Mouse (Mus musculus) spleen, adult 2 months (tissue): ENCODE data around the gene Efhd2. TPM values are rescaled to one million over a fixed set of nuclear protein-coding genes. Genes with fewer than 3 reads are reported as not detected.

Experiments used
- DNase-seq, 2 experiments: peaks; one replicate each; pipeline versions ENCODE4 v3.0.0 to v3.0.0-alpha.2; 2012 to 2021; ENCODE audit warnings: low spot score in 2 of 2, low read depth in 1 of 2
- H3K27ac ChIP-seq: fragments of 200-500 bp; 2 replicates; pipeline ENCODE4 v1.5.1; 2012; ENCODE audit warnings: low read length, inconsistent platforms; ENCODE audit not compliant: insufficient read depth
- H3K27me3 ChIP-seq: fragments of 200-500 bp; 2 replicates; pipeline ENCODE4 v1.6.1; 2012; ENCODE audit warnings: mild to moderate bottlenecking, moderate library complexity, low read length, inconsistent platforms; ENCODE audit not compliant: control insufficient read depth, insufficient read depth
- H3K36me3 ChIP-seq: fragments of 200-500 bp; 2 replicates; pipeline ENCODE4 v1.6.1; 2012; ENCODE audit warnings: mild to moderate bottlenecking, low read length, inconsistent platforms; ENCODE audit not compliant: control insufficient read depth, insufficient read depth
- H3K4me1 ChIP-seq: fragments of 200-500 bp; 2 replicates; pipeline ENCODE4 v1.6.1; 2011; ENCODE audit warnings: inconsistent platforms; ENCODE audit not compliant: control insufficient read depth, insufficient read depth, insufficient read length
- H3K4me3 ChIP-seq: fragments of 200-500 bp; 2 replicates; pipeline ENCODE4 v1.5.1; 2011; ENCODE audit warnings: mild to moderate bottlenecking, inconsistent platforms; ENCODE audit not compliant: insufficient read depth, insufficient read length; ENCODE audit errors: extremely low read depth
- CTCF ChIP-seq: fragments of 200-500 bp; IDR thresholded peaks from 2 replicates; pipeline ENCODE4 v1.5.1; 2011; ENCODE audit warnings: mild to moderate bottlenecking, inconsistent platforms; ENCODE audit not compliant: insufficient read depth, insufficient read length, insufficient replicate concordance; ENCODE audit errors: extremely low read depth
- POLR2A ChIP-seq: fragments of 200-500 bp; IDR thresholded peaks from 2 replicates; pipeline ENCODE4 v1.6.1; 2011; ENCODE audit warnings: low read depth, low read length, inconsistent platforms
- WGBS: fragments of 180-500 bp; shearing (Covaris S2); methylation state at CpG from one replicate; pipeline ENCODE4 v1.1.7; 2018; 5-methylcytosine and 5-hydroxymethylcytosine counted together
- polyA plus RNA-seq: library from polyadenylated mRNA; depleted of rRNA; stranded (reverse); fragments of >200 nt; gene quantifications from 2 replicates; pipeline ENCODE4 v1.2.3, GENCODE M21; 2012

The Efhd2 gene
- polyA plus RNA-seq, 1 experiment, result 108 TPM

GRCm38 (mm10) chr4:141870666-141871332 lies 3.9 kb downstream of the Efhd2 start:
- Histone ChIP-seq H3K4me3 (no peak overlapping the region), H3K27me3 (no peaks in the 10 kb centered on the region), H3K27ac (peak overlapping the region; percentile 44; the same call in 1 of the 2 replicates), H3K4me1 (peaks cover 9% of the 10 kb centered on the region), H3K36me3 (peaks cover 2% of the 10 kb centered on the region; the same call in 1 of the 2 replicates)
- no peak for TF ChIP-seq CTCF
- WGBS, result 78% methylated on average over 11 of the region's 11 CpGs
- DNase-seq, result no peak

GRCm38 (mm10) chr4:141869436-141870215 lies 5.1 kb downstream of the Efhd2 start:
- peak overlapping the region; percentile 55 for H3K27ac ChIP-seq
- DNase-seq, result no peak
- no peaks in the 10 kb centered on the region for H3K27me3 ChIP-seq
- 55% methylated on average over 5 of the region's 5 CpGs for WGBS
- H3K4me3 ChIP-seq, result no peak overlapping the region
- H3K4me1 ChIP-seq, result peaks cover 9% of the 10 kb centered on the region
- TF ChIP-seq CTCF (no peak), POLR2A (no peak)
- peaks cover 3% of the 10 kb centered on the region; the same call in 1 of the 2 replicates for H3K36me3 ChIP-seq

- Histone ChIP-seq H3K27ac (no peak overlapping the region), H3K36me3 (peaks cover 3% of the 10 kb centered on the region; the same call in 1 of the 2 replicates), H3K4me3 (no peak overlapping the region), H3K27me3 (no peaks in the 10 kb centered on the region), H3K4me1 (peaks cover 10% of the 10 kb centered on the region; the same call in 1 of the 2 replicates)
- DNase-seq, result no peak
- TF ChIP-seq CTCF, result no peak
- TF ChIP-seq POLR2A, result no peak
- 94% methylated on average over 10 of the region's 10 CpGs for WGBS
Measured at GRCm38 (mm10) chr4:141868051-141868450, 6.7 kb downstream of the Efhd2 start.

- peaks cover 3% of the 10 kb centered on the region; the same call in 1 of the 2 replicates for H3K36me3 ChIP-seq
- no peaks in the 10 kb centered on the region for H3K27me3 ChIP-seq
- no peak overlapping the region for H3K4me3 ChIP-seq
- H3K4me1 ChIP-seq, result peaks cover 7% of the 10 kb centered on the region; the same call in 1 of the 2 replicates
- DNase-seq, result no peak
- no peak overlapping the region for H3K27ac ChIP-seq
- WGBS, result 78% methylated on average over 4 of the region's 4 CpGs
- no peak for TF ChIP-seq CTCF
- no peak for TF ChIP-seq POLR2A
Measured at GRCm38 (mm10) chr4:141867498-141867897, 7.2 kb downstream of the Efhd2 start.

GRCm38 (mm10) chr4:141866933-141867490 lies 7.7 kb downstream of the Efhd2 start:
- WGBS, result 86% methylated on average over 10 of the region's 10 CpGs
- Histone ChIP-seq H3K27ac (no peak overlapping the region), H3K36me3 (peaks cover 3% of the 10 kb centered on the region; the same call in 1 of the 2 replicates), H3K4me1 (peaks cover 4% of the 10 kb centered on the region; the same call in 1 of the 2 replicates), H3K4me3 (no peak overlapping the region), H3K27me3 (no peaks in the 10 kb centered on the region)
- TF ChIP-seq POLR2A, result no peak
- TF ChIP-seq CTCF, result no peak
- DNase-seq, result no peak

- 93% methylated on average over 5 of the region's 5 CpGs for WGBS
- no peak for TF ChIP-seq POLR2A
- TF ChIP-seq CTCF, result no peak
- peaks cover 8% of the 10 kb centered on the region for H3K36me3 ChIP-seq
- no peak for DNase-seq
- H3K27ac ChIP-seq, result no peak overlapping the region
- H3K27me3 ChIP-seq, result no peaks in the 10 kb centered on the region
- no peak overlapping the region for H3K4me3 ChIP-seq
- H3K4me1 ChIP-seq, result peaks cover 4% of the 10 kb centered on the region; the same call in 1 of the 2 replicates
Measured at GRCm38 (mm10) chr4:141865600-141865999, 9.1 kb downstream of the Efhd2 start.
